Mouse (Mus musculus) cerebellum, postnatal 4 days (tissue): ENCODE results near the gene Plekhj1.

Source experiments
- DNase-seq, 2 experiments: peaks; one replicate each; pipeline ENCODE4 v3.0.0; 2022; ENCODE audit warnings: low spot score in 2 of 2, mixed read lengths in 1 of 2

Plekhj1 gene

DNA sequence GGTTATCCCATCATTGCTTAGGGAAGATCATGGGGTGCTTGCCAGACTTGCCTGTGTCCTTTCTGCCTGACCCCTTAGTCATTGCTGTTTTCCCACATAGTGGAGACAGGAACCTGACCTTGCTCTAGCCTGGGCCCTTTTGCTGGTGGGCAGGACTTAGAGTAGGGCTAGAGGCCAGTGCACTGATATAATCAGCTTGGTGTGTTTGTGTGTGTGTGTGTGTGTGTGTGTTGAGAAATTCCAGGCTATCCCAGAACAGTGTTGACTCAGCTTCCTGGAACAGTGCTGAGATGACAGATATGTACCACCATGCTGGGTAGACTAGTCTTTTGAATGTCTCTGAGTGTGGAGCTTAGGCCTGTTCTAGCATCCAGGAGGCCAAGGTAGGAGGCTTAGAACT, 18.9 kb downstream of the Plekhj1 start:
- no peak for DNase-seq

DNA sequence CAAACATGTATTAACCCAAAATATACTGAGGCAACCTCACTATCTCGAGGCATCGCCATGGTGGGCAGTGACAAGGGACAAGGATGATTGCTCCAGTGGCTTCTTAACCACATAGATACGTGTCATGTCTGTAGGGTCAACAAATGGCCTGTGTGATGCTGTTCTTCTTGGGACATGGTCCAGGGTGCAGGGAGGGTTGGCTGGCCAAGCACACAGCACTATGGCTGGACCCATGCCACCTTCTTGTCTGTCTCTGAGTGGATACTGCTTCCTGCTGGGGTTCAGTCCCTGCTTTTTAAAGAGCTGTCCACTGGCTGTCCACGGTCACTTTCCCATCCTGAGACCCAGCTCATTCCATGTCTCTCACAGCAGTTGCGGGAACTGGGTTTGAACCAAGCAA, 21.3 kb downstream of the Plekhj1 start:
- no peak for DNase-seq

DNA sequence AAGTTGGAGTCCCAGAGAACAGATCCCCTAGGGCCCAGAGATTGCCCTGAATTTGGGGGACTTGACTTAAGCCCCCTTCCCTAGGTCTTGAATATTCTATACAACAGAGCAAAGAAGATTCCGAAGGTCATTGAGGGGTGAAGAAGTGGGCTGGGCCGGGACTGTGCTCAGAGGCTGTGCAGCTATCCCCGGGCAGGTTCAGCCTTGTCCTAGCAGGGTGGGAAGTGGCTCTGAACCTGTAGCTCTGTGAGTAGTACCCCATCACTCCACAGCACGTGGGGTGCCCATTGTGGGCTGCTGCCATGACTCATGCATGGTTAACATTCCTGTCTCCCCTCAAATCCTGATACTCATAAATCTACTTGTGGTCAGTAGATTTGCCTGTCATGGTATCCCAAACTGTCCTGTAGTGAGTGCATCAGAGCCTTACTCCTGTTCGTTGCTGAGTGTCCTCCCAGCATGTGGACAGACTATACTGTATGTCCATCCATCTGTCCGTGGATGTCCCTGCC, 22.0 kb downstream of the Plekhj1 start:
- no peak for DNase-seq

DNA sequence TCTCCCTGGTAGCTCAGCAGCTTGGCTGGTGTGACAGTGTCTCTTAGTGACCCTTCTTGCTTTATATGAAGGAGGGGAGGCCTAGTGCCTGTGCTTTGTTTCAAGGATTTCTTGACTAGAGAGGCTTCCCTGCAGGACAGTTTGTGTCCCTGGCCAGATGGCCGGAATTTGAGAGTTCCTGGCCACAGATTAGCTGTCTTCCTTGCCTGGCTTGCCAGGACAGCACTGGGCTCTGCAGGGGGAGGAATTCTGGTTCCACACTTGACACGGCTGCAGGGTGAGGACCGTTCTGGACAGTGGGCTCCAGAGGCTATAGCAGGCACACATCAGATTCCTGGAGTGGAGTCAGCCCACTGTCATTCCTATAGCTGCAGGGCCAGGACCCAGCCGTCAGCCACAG, 22.7 kb downstream of the Plekhj1 start:
- no peak for DNase-seq

DNA sequence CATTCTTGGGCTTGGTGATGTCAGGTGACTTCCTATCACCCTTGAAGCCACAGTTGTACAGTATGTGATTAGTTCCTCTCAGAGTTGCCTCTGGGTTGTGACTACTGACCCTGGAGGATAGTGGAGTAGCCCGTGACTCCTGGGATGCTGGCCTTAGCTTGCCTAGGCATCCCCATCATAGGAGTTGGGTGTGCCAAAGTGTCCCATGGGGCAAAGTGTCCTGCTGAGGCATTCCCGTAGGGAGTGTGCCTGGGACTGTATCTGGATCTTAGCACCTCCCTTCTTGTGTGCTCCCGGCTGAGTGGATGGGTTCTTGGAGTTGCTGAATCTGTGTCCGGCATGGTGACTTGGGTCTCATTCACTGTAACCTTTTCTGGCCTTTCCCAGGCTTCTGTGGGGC, 23.4 kb downstream of the Plekhj1 start:
- DNase-seq: no peak

DNA sequence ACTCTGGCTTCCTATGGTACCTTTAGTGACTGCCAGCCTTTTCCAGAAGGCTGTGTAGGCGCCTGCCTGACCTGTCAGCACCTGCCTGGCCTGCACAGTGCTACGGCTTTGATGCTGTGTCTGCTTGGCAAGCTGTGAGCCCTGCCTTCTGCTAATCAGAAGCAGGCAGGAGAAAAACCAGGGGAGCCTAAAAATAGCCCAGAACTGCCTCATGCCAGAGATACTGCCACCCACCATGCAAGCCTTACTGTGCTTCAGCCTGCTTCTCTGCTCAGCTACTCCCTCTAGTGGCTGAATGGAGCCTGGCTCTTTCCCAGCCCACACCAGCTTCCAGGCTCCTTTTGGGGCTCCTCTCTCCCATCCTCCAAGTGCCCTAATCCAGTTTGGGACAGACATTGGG, 23.9 kb downstream of the Plekhj1 start:
- peak; percentile 65 to 85 for DNase-seq

DNA sequence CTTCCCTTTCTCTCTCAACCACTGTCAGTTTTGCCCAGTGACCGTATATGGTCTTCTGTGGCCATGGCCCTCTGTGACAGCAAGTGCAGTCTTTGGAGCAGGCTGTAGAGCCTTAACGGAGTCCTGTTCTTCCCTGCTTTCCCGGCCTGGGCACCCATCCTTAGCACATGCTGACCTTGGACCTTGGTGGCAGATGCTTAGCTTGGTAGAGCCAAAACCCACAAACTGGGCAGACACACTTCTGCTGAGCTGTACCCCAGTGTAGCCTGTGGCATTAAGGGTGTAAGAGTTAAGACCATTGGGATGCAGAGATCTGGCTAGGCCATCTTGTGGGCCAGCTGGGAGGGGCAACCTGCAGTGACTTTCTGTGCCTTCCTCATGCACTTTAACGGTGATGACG, 24.6 kb downstream of the Plekhj1 start:
- DNase-seq: no peak

- no peak for DNase-seq
Measured at GRCm38 (mm10) chr10:80768365-80768764, 30.1 kb downstream of the Plekhj1 start.

DNA sequence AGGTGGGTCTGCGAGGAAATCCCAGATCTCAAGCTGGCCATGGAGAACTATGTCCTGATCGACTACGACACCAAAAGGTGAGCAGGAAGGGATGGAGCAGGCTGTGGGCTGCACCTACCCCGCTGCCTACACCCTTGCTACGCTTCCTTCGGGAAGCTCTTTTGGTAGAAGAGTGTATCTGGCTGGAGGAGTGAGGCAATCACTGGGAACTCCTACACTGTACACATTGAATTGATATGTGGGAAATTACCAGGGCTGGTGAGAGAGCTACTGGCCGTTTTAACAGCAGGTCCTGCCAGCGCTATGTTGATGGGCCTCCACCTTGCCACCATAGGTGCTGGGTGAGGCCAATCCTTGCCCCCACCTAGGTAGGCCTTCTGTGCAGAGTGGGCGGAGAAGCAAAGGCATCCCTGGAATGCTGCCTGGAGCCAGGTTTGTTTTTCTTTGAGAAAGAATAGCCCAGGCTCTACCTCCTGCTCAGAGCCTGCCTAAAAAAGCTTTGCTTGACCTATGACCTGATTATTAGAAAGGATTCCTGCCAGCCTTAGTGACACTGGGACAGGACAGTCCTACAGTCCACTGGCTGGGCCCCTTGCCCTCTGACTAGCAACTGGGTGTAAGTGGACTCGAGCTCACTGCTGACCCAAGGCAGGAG, 32.1 kb downstream of the Plekhj1 start:
- no peak for DNase-seq

- DNase-seq: no peak
Measured at GRCm38 (mm10) chr10:80765746-80766145, 32.7 kb downstream of the Plekhj1 start.

DNA sequence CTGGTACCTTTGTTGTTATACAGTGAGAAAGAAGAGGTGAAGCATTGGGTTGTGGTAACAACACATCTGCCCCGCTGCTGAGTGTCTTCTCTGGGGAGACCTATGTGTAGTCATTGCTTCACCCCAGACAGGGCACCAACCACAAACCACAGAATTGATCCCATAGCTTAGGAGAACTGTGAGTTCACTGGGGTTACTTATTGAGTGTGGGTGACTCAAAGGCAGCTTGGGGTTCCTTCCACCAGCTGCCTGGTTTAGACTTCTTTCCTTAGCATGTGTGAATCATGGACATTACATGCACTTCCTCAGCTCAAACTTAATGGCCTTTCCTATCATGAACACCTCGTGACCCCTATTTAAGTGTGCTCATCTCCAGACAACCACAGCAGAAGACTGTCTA, 34.9 kb downstream of the Plekhj1 start:
- DNase-seq: no peak

GRCm38 (mm10) chr10:80761821-80762220, 36.6 kb downstream of the Plekhj1 start:
- DNase-seq: no peak

- no peak for DNase-seq
Measured at GRCm38 (mm10) chr10:80760596-80761524, 37.6 kb downstream of the Plekhj1 start.

DNA sequence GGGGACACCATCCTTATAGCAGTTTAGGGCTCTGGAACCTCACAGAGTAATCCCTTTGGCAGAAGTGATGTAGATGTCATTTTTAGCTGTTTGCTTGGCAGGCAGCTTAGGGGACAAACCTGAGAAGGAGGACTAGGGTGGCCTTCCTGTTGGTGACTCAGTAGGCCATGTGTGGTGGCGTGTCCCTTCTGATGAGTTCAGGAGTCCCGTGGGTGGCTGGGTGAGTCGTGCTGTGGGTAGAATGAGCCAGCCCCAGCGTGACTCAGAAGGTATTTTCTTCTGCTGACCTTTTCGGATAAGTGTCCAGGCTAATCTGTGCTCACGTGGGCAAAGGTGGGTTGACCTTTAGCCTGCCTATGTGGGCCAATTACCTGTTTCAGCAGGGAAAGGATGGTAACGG, 39.8 kb downstream of the Plekhj1 start:
- DNase-seq: no peak

DNA sequence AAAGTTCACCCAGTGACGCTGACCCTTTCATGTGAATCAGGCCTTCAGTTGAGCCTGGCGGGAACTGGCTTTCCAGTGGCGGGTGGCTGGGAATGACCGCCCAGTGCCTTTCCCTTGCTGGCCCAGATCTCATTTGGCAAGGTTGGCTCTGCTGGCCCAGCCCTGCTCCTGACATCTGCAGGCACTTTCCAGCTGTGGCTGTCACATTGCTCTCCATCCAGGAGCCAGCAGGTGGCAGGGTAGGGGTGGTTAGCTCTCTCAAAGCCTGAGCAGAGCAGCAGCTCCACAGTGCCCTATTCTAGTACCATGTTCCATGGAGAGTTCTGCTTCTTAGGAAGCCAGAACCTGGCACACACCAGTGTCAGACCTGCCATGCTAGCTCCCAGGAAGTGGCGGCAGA, 40.7 kb downstream of the Plekhj1 start:
- peak in 1 of 2 experiments; percentile 41 for DNase-seq

DNA sequence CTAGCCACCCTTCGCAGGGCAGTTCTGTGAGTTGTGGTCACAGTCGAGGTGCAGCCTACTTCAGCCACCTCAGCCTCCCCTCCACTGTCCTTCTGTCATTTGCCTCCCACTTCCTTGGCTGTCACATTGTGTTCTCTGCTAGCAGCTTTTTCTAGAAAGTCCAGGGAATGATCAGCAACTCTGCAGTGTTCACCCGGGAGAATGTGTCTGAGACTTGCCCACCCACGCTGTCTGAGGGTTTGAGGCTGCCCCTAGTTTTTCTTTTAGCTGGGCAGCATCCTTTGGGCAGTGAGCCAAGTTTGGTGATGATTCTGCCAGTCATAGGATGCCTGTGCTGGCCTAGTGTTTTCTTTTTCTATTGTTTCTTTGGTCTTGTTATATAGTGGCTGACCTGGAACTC, 41.5 kb downstream of the Plekhj1 start:
- no peak for DNase-seq

DNA sequence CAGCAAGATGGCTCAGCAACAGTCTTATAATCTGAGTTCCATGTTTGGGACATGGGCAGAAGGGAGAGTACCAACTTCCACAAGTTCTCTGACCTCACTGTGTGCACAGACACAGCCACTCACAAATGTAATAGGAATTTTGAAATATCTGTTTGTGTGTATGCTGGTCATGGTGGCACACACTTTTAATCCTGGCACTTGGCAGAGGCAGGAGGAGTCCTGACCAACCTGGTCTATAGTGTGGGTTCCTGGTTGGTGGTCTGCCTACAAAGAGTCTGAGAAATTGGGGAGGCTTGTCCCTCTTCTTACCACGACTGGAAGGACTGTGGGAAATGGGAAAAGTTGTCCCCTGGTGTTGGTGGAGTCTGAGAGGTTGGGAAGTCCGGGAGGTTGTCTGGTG, 41.9 kb downstream of the Plekhj1 start:
- DNase-seq: no peak

GRCm38 (mm10) chr10:80756099-80756498, 42.3 kb downstream of the Plekhj1 start:
- DNase-seq: no peak

GRCm38 (mm10) chr10:80755291-80756015, 43.0 kb downstream of the Plekhj1 start:
- DNase-seq: no peak

DNA sequence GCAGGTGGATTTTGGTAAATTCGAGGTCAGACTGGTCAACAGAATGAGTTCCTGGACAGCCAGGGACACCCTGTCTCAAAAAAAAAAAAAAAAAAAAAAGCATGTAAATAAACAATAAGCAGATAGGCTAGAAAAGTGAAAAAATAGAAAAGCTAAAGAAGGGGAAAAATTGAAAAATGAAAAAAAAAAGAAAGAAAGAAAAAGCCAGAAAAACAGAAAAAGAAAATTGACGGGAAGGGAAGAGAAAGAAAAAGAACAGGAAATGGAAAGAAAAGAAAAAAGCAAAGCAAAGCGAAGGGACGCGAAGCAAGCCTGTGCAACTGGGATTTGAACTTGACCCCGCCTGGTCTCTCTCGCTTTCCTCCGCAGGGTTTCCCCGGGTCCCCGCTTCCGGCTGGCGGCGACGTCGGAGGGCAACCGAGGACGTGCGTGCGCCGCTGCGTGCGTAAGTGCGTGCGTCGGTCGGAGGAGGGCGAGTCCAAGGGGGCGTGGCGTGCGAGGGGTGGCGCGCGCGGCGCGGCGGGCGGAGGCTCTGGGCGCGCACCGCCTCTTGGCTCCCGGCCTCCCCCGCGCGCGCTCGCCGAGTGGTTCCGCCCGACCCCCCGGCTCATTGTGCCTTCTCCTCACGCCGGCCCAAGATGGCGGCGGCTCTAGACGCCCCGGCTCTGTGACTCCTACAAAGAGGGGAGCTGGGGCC, 43.7 kb downstream of the Plekhj1 start, which contains the start of gene Dot1l:
Gene Dot1l (plus strand): TSS at position 613 of the 697 bp plus-strand sequence.
- peak; percentile 97 to 99 for DNase-seq

DNA sequence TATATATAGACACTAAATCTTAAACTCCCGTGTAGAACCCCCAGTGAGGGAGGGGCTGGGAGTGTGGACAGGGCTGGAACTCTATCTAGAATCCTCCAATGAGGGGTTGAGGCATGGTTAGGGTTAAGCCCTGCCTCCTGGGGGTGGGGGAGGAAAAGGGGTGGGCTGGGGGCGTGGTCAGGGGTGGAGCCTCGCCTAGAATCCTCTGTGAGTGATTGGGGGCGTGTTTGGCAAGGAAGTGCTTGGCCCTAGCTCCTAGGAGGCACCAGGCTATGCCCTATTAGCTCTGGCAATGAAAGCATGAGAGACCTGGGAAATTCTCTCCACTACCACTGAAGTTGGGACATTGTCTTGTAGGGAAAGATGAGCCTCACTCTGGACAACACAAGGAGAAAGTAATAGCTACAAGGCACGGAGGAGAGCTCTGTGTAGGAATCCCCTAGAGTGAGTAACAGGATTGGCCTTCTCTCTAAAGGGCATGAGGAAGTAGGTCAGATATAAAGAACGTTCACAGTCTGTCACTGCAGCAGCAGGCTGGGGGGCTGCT, 46.3 kb downstream of the Plekhj1 start:
- DNase-seq: peak in 1 of 2 experiments; percentile 60
